Comparison of ENCODE assay signal across 11 mouse cellular contexts in genomic region chr12:3884892-3885493, GRCm38 (mm10).
DNase-seq lines count a peak whose midpoint lies in the region; ATAC-seq and TF ChIP-seq lines count a peak whose summit lies in the region.
"Had no signal": no experiment of that assay in that cellular context is flagged by ENCODE, and none has a peak within 500 bp of the region (broad histone marks: within the 10 kb centered on the region; RNA-seq: fewer than 3 reads in every experiment).

No protein-coding gene starts in this region.

- peak overlapping the region; percentile 63 for H3K27ac ChIP-seq in kidney, embryonic 15.5 days
- H3K27ac ChIP-seq in ES-Bruce4 (ENCODE audit: insufficient read depth, low read length) (peak overlapping the region; percentile 37), ES-E14 (ENCODE audit: insufficient read depth, low read depth, low read length, poor library complexity, severe bottlenecking) (peak overlapping the region; percentile 66; the same call in 1 of the 2 replicates)
- peak overlapping the region; percentile 32 for H3K27ac ChIP-seq in limb, embryonic 11.5 days (replicated peaks; ENCODE audit: low read depth, low read length)
- H3K27ac ChIP-seq in liver, embryonic 12.5 days = no peak overlapping the region

- H3K4me2 ChIP-seq in kidney, embryonic 15.5 days = no peak overlapping the region
- no peak overlapping the region for H3K4me2 ChIP-seq in limb, embryonic 11.5 days (ENCODE audit: low read depth, severe bottlenecking)
- no peak overlapping the region for H3K4me2 ChIP-seq in liver, embryonic 12.5 days

- TF ChIP-seq POLR2A in ES-Bruce4 (IDR thresholded peaks at IDR 0.05; ENCODE audit: insufficient read depth, low read length) = no peak

- no peak for DNase-seq in kidney, postnatal 25 days
- no peak for DNase-seq in ES-E14 (ENCODE audit: low read depth, low spot score)
- peak; percentile 49 for DNase-seq in limb, embryonic 11.5 days (ENCODE audit: low spot score)
- no peak for DNase-seq in left cerebral cortex, postnatal 10 days (ENCODE audit: extremely low spot score in 1 of 2, low spot score in 2 of 2)
- DNase-seq: cerebellum, adult 11 months; gastrocnemius, postnatal 10 days; thymus, postnatal 36 days had no signal

- intact Hi-C loops in left cerebral cortex, postnatal 10 days (cut with DNase I) = no loop called here

- TF ChIP-seq EP300 in ES-Bruce4 (IDR thresholded peaks at IDR 0.05; ENCODE audit: insufficient read depth, low read depth, low read length) = peak; percentile 89

- H3K4me3 ChIP-seq in kidney, embryonic 15.5 days (replicated peaks) = no peak overlapping the region
- no peak overlapping the region for H3K4me3 ChIP-seq in ES-Bruce4 (ENCODE audit: low read depth, low read length)
- peak overlapping the region in 1 of 2 experiments; percentile 14; a peak in 1 of 4 replicates for H3K4me3 ChIP-seq in ES-E14 (ENCODE audit: insufficient read depth in 1 of 2, low read depth in 1 of 2, low read length in 2 of 2, poor library complexity in 1 of 2, severe bottlenecking in 1 of 2)
- no peak overlapping the region for H3K4me3 ChIP-seq in limb, embryonic 11.5 days (ENCODE audit: low read depth, low read length)
- H3K4me3 ChIP-seq in liver, embryonic 12.5 days = no peak overlapping the region
- H3K4me3 ChIP-seq: erythroblast, embryonic 14.5 days had no signal

- no peak for TF ChIP-seq CTCF in ES-Bruce4 (IDR thresholded peaks at IDR 0.05; ENCODE audit: low read depth, low read length)

- H3K9ac ChIP-seq in kidney, embryonic 15.5 days = no peak overlapping the region
- H3K9ac ChIP-seq in ES-Bruce4 (ENCODE audit: low read depth, poor library complexity, severe bottlenecking) (no peak overlapping the region), ES-E14 (ENCODE audit: insufficient read depth, low read depth, low read length, poor library complexity, severe bottlenecking) (peak overlapping the region; percentile 48; the same call in 1 of the 2 replicates)
- no peak overlapping the region for H3K9ac ChIP-seq in limb, embryonic 11.5 days (ENCODE audit: low read length)
- H3K9ac ChIP-seq in liver, embryonic 12.5 days = no peak overlapping the region

- in situ Hi-C loops in ES-E14 (cut with MboI; ENCODE audit: low sequenced_read_pairs in 2 of 2, unreplicated experiment in 2 of 2) = no loop called here

- peaks cover 62% of the 10 kb centered on the region for H3K36me3 ChIP-seq in kidney, embryonic 15.5 days
- H3K36me3 ChIP-seq in ES-Bruce4 (ENCODE audit: control insufficient read depth, insufficient read depth, low read length, poor library complexity, severe bottlenecking) = no peaks in the 10 kb centered on the region
- no peaks in the 10 kb centered on the region for H3K36me3 ChIP-seq in ES-E14 (ENCODE audit: control insufficient read depth, insufficient read depth, low read length, poor library complexity, severe bottlenecking)
- H3K36me3 ChIP-seq in limb, embryonic 11.5 days (ENCODE audit: control insufficient read depth, insufficient read depth, low read length) = no peaks in the 10 kb centered on the region
- H3K36me3 ChIP-seq in liver, embryonic 12.5 days = peaks cover 19% of the 10 kb centered on the region

- H3K4me1 ChIP-seq in kidney, embryonic 15.5 days = peaks cover 67% of the 10 kb centered on the region
- H3K4me1 ChIP-seq in ES-Bruce4 (ENCODE audit: control insufficient read depth, insufficient read depth, low read length) = peaks cover 18% of the 10 kb centered on the region
- H3K4me1 ChIP-seq in ES-E14 (ENCODE audit: control insufficient read depth in 2 of 2, insufficient read depth in 2 of 2, low read length in 2 of 2, poor library complexity in 1 of 2) = peaks cover 13 to 63% of the 10 kb centered on the region in 2 experiments
- peaks cover 53% of the 10 kb centered on the region for H3K4me1 ChIP-seq in limb, embryonic 11.5 days (ENCODE audit: control insufficient read depth, insufficient read depth, low read length)
- peaks cover 48% of the 10 kb centered on the region for H3K4me1 ChIP-seq in liver, embryonic 12.5 days

- no peaks in the 10 kb centered on the region for H3K27me3 ChIP-seq in kidney, embryonic 15.5 days
- H3K27me3 ChIP-seq in ES-Bruce4 (ENCODE audit: control insufficient read depth, insufficient read depth, low read length, poor library complexity, severe bottlenecking) = no peaks in the 10 kb centered on the region
- H3K27me3 ChIP-seq in limb, embryonic 11.5 days (ENCODE audit: control insufficient read depth, insufficient read depth, low read length) = no peaks in the 10 kb centered on the region
- H3K27me3 ChIP-seq in liver, embryonic 12.5 days (replicated peaks) = no peaks in the 10 kb centered on the region

- 16% methylated on average over 9 of the region's 9 CpGs for WGBS in kidney, embryonic 15.5 days
- WGBS in limb, embryonic 11.5 days = 10% methylated on average over 9 of the region's 9 CpGs
- 58% methylated on average over 9 of the region's 9 CpGs for WGBS in liver, embryonic 12.5 days (ENCODE audit: insufficient replicate concordance)

- no peaks in the 10 kb centered on the region for H3K9me3 ChIP-seq in kidney, embryonic 15.5 days (replicated peaks)
- no peaks in the 10 kb centered on the region for H3K9me3 ChIP-seq in ES-Bruce4 (replicated peaks; ENCODE audit: control insufficient read depth, insufficient read depth, low read length, poor library complexity, severe bottlenecking)
- no peaks in the 10 kb centered on the region for H3K9me3 ChIP-seq in ES-E14 (ENCODE audit: control insufficient read depth, insufficient read depth, low read depth, low read length)
- H3K9me3 ChIP-seq in limb, embryonic 11.5 days (ENCODE audit: control insufficient read depth, low read length) = no peaks in the 10 kb centered on the region
- no peaks in the 10 kb centered on the region for H3K9me3 ChIP-seq in liver, embryonic 12.5 days (replicated peaks)

- no peak for ATAC-seq in kidney, embryonic 15.5 days (replicated peaks; ENCODE audit: low FRiP score)
- peak; percentile 60; the same call in 1 of the 2 replicates for ATAC-seq in limb, embryonic 11.5 days (ENCODE audit: insufficient number of reproducible peaks, low FRiP score, low TSS enrichment, low read depth)
- ATAC-seq in liver, embryonic 12.5 days = no peak

TF ChIP-seq in ES-E14, 5 proteins besides CTCF, POLR2A, EP300 and RAD21:
- no peak for TF ChIP-seq HCFC1 (IDR thresholded peaks at IDR 0.05; ENCODE audit: borderline replicate concordance, insufficient read depth, low read length)
- TF ChIP-seq ZC3H11A (IDR thresholded peaks at IDR 0.05; ENCODE audit: borderline replicate concordance, low read depth, low read length) = no peak
